Mouse (Mus musculus) c-Kit-negative CD71-positive TER-119-positive erythroid progenitor cells, embryonic 14.5 days (primary cell): ENCODE measurements around the gene Kifc1.

Experiments
- DNase-seq: peaks from one replicate; pipeline ENCODE4 v3.0.0-alpha.2; 2013; ENCODE audit warnings: low read depth, low spot score

The Kifc1 gene

DNA sequence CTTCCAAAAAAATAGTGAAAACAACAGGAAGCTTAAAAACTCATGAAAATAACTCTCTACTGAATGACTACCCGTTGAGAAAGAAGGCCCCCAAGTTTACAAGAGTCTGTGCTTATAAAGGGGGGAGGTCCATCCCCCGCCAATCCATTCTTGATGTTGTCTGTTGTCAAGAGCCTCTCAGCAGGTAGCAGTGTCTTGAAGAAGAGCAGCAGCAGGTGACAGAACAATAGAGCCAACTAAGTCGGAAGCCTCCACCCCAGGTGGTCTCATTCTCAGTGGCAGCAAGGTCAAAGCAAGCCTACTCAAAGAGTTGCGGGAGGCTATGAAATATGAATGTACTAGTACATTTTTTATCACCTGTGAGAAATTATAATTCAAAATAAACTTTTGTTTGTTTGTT, 32.6 kb downstream of the Kifc1 start:
- DNase-seq, result no peak

DNA sequence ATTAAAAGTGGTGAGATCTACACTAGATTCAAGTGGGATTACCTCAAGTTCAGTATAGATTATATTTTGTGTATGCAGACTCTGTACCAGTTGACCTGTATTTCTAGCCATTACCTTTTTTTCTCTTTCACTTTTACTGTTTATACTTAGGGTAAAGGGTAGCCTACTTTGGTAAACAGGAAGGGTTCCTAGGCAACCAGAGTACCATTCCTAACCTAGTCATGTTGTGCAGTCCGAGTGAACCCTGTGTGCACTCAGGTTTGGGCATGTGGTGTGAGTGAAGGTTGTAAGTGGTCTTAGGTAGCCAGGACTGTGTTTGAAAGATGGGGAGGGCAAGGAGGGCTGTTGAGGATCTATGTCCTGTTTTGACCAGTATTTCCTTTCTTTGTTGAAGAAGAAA, 39.1 kb downstream of the Kifc1 start:
- DNase-seq, result no peak

DNA sequence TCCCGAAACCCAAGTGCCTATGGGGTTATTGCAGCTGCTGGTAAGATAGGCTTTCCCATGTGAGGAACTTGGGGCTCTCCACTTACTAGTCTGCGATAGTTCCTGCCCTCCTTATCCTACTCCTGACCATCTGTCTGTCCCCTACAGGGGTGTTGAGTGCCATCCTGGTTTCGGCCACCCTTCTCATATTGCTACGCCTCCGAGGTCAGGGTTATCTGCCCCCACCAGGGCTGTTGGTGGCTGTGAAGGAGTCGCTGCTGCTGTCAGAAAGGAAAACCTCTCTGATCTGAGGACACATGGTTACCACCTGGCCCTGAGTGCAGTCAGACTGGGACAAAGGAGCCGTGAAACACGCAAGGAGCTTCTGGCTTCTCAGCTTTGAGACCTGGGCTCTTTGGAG, 42.3 kb downstream of the Kifc1 start:
- DNase-seq, result no peak

DNA sequence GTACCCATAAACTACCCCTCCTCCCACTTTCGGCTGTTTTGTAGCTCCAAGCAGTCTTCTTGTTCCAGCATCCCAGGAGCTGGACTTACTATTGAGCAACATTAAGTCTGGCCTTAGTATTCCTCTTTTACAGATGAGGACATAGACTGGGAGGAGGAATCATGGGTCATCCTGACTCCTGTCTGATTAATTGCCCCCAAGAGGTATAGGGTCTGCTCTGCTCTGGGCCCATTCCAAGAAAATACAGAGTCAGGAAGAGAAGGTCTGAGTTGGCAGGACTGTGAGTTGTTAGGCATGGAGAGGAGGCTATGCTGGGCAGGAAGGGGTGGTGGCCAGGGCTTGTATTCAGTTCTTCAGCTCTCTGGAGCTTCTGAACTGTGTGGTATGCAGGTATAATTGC, 46.3 kb downstream of the Kifc1 start:
- no peak for DNase-seq

DNA sequence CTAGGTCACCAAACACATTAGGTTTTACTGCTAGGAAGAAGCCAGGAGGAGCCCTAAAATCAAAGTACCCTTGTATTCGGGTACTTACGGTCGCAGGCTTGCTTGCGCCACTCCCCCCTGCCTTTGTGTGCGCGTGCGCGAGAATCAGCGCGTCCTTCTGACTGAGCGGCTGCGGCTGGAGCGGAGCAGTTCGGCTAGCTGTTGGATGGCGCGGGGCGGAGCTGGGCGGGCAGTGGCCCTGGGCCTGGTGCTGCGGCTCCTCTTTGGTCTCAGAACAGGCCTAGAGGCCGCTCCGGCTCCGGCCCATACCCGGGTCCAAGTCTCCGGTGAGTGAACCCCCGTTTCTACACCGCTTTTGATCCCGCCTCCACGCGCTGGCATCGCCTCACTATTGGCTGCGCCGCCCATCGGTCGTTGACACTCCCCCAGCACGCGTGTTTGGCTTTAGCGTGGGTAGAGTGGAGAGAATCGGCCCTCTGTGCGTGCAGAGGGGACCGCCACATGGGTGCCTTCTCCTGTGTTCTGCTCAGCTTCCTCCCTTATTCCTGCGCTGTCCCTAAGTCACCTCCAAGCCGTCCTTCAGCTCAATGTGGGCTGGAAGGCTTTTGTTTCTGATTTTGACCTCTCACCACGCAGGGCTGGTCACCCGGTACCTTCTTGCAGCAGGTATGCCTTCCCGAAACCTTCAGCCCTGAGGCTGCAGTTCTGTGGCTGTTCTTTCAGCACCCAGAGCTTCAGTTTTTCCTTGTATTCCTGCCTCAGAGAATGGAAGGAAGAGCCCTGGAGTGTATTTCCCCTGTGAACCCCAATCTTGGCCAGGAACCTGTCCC, 47.3 kb downstream of the Kifc1 start, which contains the start of gene Cd320:
Cd320 (plus strand) TSS at position 126 of the 830 bp plus-strand sequence.
- DNase-seq, result peak; percentile 78

DNA sequence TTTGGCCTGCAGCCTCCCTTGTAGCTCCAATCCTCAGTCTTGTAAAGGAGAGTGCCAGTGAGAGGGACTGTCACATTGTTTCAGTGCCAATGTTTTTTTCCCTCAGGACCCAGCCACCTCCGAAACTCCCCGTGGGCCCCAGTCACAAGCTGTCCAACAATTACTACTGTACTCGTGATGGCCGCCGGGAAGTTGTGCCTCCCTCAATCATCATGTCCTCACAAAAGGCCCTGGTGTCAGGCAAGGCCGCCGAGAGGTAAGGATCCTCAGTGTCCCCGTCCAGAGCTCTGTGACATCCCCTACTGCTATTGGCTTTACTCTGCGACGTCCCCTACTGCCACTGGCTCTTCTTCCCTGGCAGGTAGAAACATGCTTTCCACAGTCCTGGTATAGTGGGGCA, 60.9 kb downstream of the Kifc1 start:
- no peak for DNase-seq

DNA sequence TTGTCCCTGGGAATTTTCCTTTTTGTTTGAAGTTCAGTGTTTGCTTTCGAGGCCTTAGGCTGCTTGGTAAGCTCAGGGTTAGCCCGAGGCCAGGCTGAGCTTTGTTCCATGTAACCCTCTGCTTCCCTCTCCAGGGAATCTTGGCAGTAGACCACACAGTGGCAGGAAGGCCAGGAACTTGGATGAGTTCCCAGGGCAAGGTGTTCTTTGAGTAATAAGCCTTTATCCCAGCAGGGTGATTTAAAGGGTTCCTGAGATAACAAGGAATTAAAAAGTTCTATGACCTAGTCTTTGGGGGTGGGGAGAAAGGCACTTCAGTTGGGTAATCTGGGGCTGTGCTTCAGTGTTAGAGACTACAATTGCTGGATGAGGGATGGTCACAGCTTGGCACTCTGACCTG, 61.6 kb downstream of the Kifc1 start:
- no peak for DNase-seq

DNA sequence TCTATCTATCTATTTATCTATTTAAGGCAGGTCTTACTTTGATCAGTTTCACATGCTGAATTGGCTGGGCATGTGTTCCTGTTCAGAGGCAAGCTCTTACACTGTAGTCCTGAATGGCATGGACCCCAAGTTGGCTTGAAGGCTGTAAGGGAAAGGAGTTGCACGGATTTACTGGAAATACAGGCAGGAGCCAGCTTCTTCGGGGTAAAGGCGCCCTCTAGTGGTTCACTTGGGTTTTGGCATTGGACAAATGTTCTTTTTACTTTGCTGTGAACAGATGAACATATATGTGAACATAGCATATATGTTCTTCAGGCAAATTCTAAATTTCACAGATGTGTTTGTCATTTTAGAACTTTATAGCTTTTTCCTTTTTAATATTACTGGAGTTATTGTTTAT, 63.6 kb downstream of the Kifc1 start:
- peak; percentile 68 for DNase-seq
